In genomic region chr3:95674812-95675211, GRCm38 (mm10) we compare ENCODE assay signal across 7 mouse cellular contexts. TPM values are rescaled to one million over a fixed set of nuclear protein-coding genes. Genes with fewer than 3 reads are reported as not detected.
DNase-seq lines count a peak whose midpoint lies in the region; ATAC-seq lines count a peak whose summit lies in the region.

No protein-coding gene starts in this region.

- H3K27me3 ChIP-seq in heart, embryonic 16.5 days (ENCODE audit: control insufficient read depth, insufficient read depth, low read length), result no peaks in the 10 kb centered on the region
- no peaks in the 10 kb centered on the region for H3K27me3 ChIP-seq in limb, embryonic 11.5 days (ENCODE audit: control insufficient read depth, insufficient read depth, low read length)
- no peaks in the 10 kb centered on the region for H3K27me3 ChIP-seq in neural tube, embryonic 11.5 days (ENCODE audit: control insufficient read depth, insufficient read depth, low read length)

- peak overlapping the region; percentile 66 for H3K9ac ChIP-seq in heart, embryonic 16.5 days (ENCODE audit: low read length)
- H3K9ac ChIP-seq in limb, embryonic 11.5 days (ENCODE audit: low read length), result 0 out of 2 replicates have a peak overlapping the region, but pooled peaks have one; percentile 12
- no peak overlapping the region for H3K9ac ChIP-seq in neural tube, embryonic 11.5 days (ENCODE audit: low read length)

- peak overlapping the region; percentile 95 for H3K27ac ChIP-seq in heart, embryonic 16.5 days (ENCODE audit: low read length)
- peak overlapping the region; percentile 95 for H3K27ac ChIP-seq in limb, embryonic 11.5 days (replicated peaks; ENCODE audit: low read depth, low read length)
- peak overlapping the region; percentile 54 for H3K27ac ChIP-seq in neural tube, embryonic 11.5 days (ENCODE audit: low read depth, low read length)

- 0 out of 2 replicates have a peak, but pooled peaks have one; percentile 2 for ATAC-seq in heart, embryonic 16.5 days (replicated peaks; ENCODE audit: extremely low read depth, insufficient read depth, low FRiP score)
- ATAC-seq in limb, embryonic 11.5 days (ENCODE audit: insufficient number of reproducible peaks, low FRiP score, low TSS enrichment, low read depth), result no peak
- no peak for ATAC-seq in neural tube, embryonic 11.5 days (ENCODE audit: insufficient read depth, low FRiP score, low TSS enrichment)

- H3K4me3 ChIP-seq in heart, embryonic 16.5 days (ENCODE audit: low read length), result no peak overlapping the region
- no peak overlapping the region for H3K4me3 ChIP-seq in limb, embryonic 11.5 days (ENCODE audit: low read depth, low read length)
- H3K4me3 ChIP-seq in neural tube, embryonic 11.5 days (ENCODE audit: low read depth, low read length), result no peak overlapping the region

- no peaks in the 10 kb centered on the region for H3K36me3 ChIP-seq in heart, embryonic 16.5 days (ENCODE audit: control insufficient read depth, insufficient read depth)
- no peaks in the 10 kb centered on the region; the same call in 1 of the 2 replicates for H3K36me3 ChIP-seq in limb, embryonic 11.5 days (ENCODE audit: control insufficient read depth, insufficient read depth, low read length)
- H3K36me3 ChIP-seq in neural tube, embryonic 11.5 days (ENCODE audit: control insufficient read depth, insufficient read depth, low read length), result no peaks in the 10 kb centered on the region

- peaks cover 58% of the 10 kb centered on the region for H3K4me1 ChIP-seq in heart, embryonic 16.5 days (ENCODE audit: control insufficient read depth, insufficient read depth, low read length)
- H3K4me1 ChIP-seq in limb, embryonic 11.5 days (ENCODE audit: control insufficient read depth, insufficient read depth, low read length), result peaks cover 43% of the 10 kb centered on the region
- peaks cover 13% of the 10 kb centered on the region for H3K4me1 ChIP-seq in neural tube, embryonic 11.5 days (ENCODE audit: control insufficient read depth, insufficient read depth, low read length)

- no peaks in the 10 kb centered on the region for H3K9me3 ChIP-seq in heart, embryonic 16.5 days (replicated peaks; ENCODE audit: control insufficient read depth, low read length)
- no peaks in the 10 kb centered on the region for H3K9me3 ChIP-seq in limb, embryonic 11.5 days (ENCODE audit: control insufficient read depth, low read length)
- no peaks in the 10 kb centered on the region for H3K9me3 ChIP-seq in neural tube, embryonic 11.5 days (ENCODE audit: control insufficient read depth, low read length)

- 2% methylated on average over 6 of the region's 6 CpGs for WGBS in heart, embryonic 16.5 days
- 7% methylated on average over 6 of the region's 6 CpGs for WGBS in limb, embryonic 11.5 days
- 5% methylated on average over 6 of the region's 6 CpGs for WGBS in neural tube, embryonic 11.5 days

- peak overlapping the region; percentile 45 for H3K4me2 ChIP-seq in heart, embryonic 16.5 days (ENCODE audit: low read depth, low read length)
- H3K4me2 ChIP-seq in limb, embryonic 11.5 days (ENCODE audit: low read depth, severe bottlenecking), result peak overlapping the region; percentile 24; the same call in 1 of the 2 replicates
- H3K4me2 ChIP-seq in neural tube, embryonic 11.5 days (ENCODE audit: low read depth), result no peak overlapping the region

- peak; percentile 66 for DNase-seq in CD4-positive helper T cell, adult 2 months (ENCODE audit: low read depth, low spot score)
- DNase-seq in R1 (ENCODE audit: low read depth, low spot score), result peak; percentile 87
- DNase-seq in limb, embryonic 11.5 days (ENCODE audit: low spot score), result peak; percentile 59
- DNase-seq in neural tube, embryonic 11.5 days (ENCODE audit: low spot score), result no peak
- DNase-seq in right cerebral cortex, adult 18-20 months, result no peak
- no peak for DNase-seq in retina, embryonic 14.5 days (ENCODE audit: low spot score)

RNA-seq across cellular contexts. Expression of gene Adamtsl4, which starts 12.9 kb away (rescaled TPM):
- polyA plus RNA-seq in heart, embryonic 16.5 days (2015; fragmentation: Nextera tagmentation; extraction: Ambion mirVana), result 8.5 and 13.7 TPM in 2 replicates
- polyA plus RNA-seq in limb, embryonic 11.5 days (2014; fragmentation: Nextera tagmentation; extraction: Ambion mirVana), result 0.29 and 0.71 TPM in 2 replicates
- polyA plus RNA-seq in neural tube, embryonic 11.5 days (2014; fragmentation: Nextera tagmentation; extraction: Ambion mirVana), result 0.42 and 0.82 TPM in 2 replicates

RNA-seq across cellular contexts. Expression of gene Mcl1, which starts 16.2 kb away (rescaled TPM):
- polyA plus RNA-seq in heart, embryonic 16.5 days (2015; fragmentation: Nextera tagmentation; extraction: Ambion mirVana), result 31.9 and 38.3 TPM in 2 replicates
- polyA plus RNA-seq in limb, embryonic 11.5 days (2014; fragmentation: Nextera tagmentation; extraction: Ambion mirVana), result 63.2 and 67.9 TPM in 2 replicates
- polyA plus RNA-seq in neural tube, embryonic 11.5 days (2014; fragmentation: Nextera tagmentation; extraction: Ambion mirVana), result 75.7 and 79.4 TPM in 2 replicates

RNA-seq across cellular contexts. Expression of gene Ensa, which starts 50.0 kb away (rescaled TPM):
- 51.1 and 53.0 TPM in 2 replicates for polyA plus RNA-seq in heart, embryonic 16.5 days (2015; fragmentation: Nextera tagmentation; extraction: Ambion mirVana)
- 78.7 and 81.8 TPM in 2 replicates for polyA plus RNA-seq in limb, embryonic 11.5 days (2014; fragmentation: Nextera tagmentation; extraction: Ambion mirVana)
- 84.4 TPM in 2 replicates for polyA plus RNA-seq in neural tube, embryonic 11.5 days (2014; fragmentation: Nextera tagmentation; extraction: Ambion mirVana)

Comparison
In these comparisons a context has a peak if more than half of its experiments do, and no peak if none do; other contexts are left out.
1. DNase-seq: peak in CD4-positive helper T cell, adult 2 months (single experiment), R1 (single experiment) and limb, embryonic 11.5 days (single experiment); none in neural tube, embryonic 11.5 days (single experiment), right cerebral cortex, adult 18-20 months (single experiment) and retina, embryonic 14.5 days (single experiment).
2. Peak in every context shown above with its lines, with median percentiles within 50 percentile points of each other: H3K27ac ChIP-seq.